Mouse (Mus musculus) stomach, embryonic 15.5 days (tissue): ENCODE measurements around the gene Mab21l3. TPM values are rescaled to one million over a fixed set of nuclear protein-coding genes. Genes with fewer than 3 reads are reported as not detected.
A peak's percentile ranks its signal among the peaks of the same experiment; 100 is the strongest.

Source experiments
- ATAC-seq: fragments of 200-750 bp; cut with Nextera tagmentation; 2 replicates; pipeline ENCODE4 v1.8.0; 2017; ENCODE audit warnings: low read depth, moderate number of reproducible peaks, moderate TSS enrichment; ENCODE audit not compliant: insufficient read depth, low FRiP score
- H3K27ac ChIP-seq: fragments of 300-500 bp; sonication (generic); 2 replicates; pipeline ENCODE4 v1.5.1; 2015; ENCODE audit warnings: mild to moderate bottlenecking, inconsistent platforms
- H3K27me3 ChIP-seq: fragments of 300-500 bp; sonication (generic); replicated peaks from 2 replicates; pipeline ENCODE4 v1.6.1; 2015; ENCODE audit warnings: inconsistent platforms
- H3K36me3 ChIP-seq: fragments of 300-500 bp; sonication (generic); 2 replicates; pipeline ENCODE4 v1.6.1; 2015; ENCODE audit warnings: inconsistent platforms
- H3K4me1 ChIP-seq: fragments of 300-500 bp; sonication (generic); 2 replicates; pipeline ENCODE4 v1.6.1; 2015; ENCODE audit warnings: inconsistent platforms
- H3K4me2 ChIP-seq: fragments of 300-500 bp; sonication (generic); 2 replicates; pipeline ENCODE4 v1.6.1; 2015; ENCODE audit warnings: mild to moderate bottlenecking, inconsistent platforms
- H3K4me3 ChIP-seq: fragments of 300-500 bp; sonication (generic); replicated peaks from 2 replicates; pipeline ENCODE4 v1.5.1; 2015; ENCODE audit warnings: inconsistent platforms
- H3K9ac ChIP-seq: fragments of 300-500 bp; sonication (generic); 2 replicates; pipeline ENCODE4 v1.6.1; 2015; ENCODE audit warnings: inconsistent platforms
- H3K9me3 ChIP-seq: fragments of 300-500 bp; sonication (generic); 2 replicates; pipeline ENCODE4 v1.6.1; 2016; ENCODE audit warnings: inconsistent platforms
- WGBS: fragments of 180-500 bp; shearing (Covaris S2); methylation state at CpG from one replicate; pipeline ENCODE4 v1.1.7; 2015; 5-methylcytosine and 5-hydroxymethylcytosine counted together
- polyA plus RNA-seq: library from polyadenylated mRNA; unstranded; fragments of >200 nt; fragmentation: Nextera tagmentation; extraction: Ambion mirVana; gene quantifications from 2 replicates; pipeline ENCODE4 v1.2.1, GENCODE M21; 2015

The Mab21l3 gene
- polyA plus RNA-seq, 1 experiment from 2014 or later, result 4.1 TPM

DNA sequence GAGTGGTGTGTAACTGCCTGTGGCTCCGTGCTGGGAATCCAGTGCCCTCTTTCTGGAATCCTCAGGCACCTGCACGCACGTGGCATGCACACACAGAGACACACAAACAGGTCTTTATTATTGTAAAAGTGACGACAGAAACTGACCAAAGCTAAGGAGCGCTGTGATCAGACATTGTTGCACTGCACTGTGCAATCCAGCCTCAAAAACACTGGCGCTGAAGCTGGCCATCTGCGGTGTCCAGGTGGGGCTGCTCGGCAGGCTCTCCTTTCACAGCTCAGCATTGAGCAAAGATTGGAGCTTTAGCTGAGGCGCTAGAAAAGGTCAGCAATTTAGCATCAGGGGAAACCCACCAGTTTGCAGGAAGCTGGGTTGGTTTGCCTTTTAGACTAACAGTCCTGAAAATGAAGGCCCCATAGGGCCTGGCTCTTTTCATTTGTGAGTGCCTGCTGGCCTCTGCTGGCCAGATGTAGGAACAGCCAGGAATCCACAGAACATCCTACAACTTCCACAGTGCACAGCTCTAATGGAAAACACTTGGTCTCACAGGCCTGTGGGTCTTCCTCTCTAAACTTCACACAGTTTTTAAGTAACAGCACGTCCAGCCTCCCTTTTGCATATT lies 36.3 kb downstream of the Mab21l3 start:
- H3K9ac ChIP-seq, result no peak overlapping the region
- 62% methylated on average over 10 of the region's 10 CpGs for WGBS
- peak; percentile 83 for ATAC-seq
- no peak overlapping the region for H3K4me2 ChIP-seq
- H3K4me1 ChIP-seq, result no peaks in the 10 kb centered on the region
- H3K9me3 ChIP-seq, result no peaks in the 10 kb centered on the region
- no peaks in the 10 kb centered on the region for H3K36me3 ChIP-seq
- no peaks in the 10 kb centered on the region for H3K27me3 ChIP-seq
- no peak overlapping the region for H3K4me3 ChIP-seq
- H3K27ac ChIP-seq, result no peak overlapping the region

DNA sequence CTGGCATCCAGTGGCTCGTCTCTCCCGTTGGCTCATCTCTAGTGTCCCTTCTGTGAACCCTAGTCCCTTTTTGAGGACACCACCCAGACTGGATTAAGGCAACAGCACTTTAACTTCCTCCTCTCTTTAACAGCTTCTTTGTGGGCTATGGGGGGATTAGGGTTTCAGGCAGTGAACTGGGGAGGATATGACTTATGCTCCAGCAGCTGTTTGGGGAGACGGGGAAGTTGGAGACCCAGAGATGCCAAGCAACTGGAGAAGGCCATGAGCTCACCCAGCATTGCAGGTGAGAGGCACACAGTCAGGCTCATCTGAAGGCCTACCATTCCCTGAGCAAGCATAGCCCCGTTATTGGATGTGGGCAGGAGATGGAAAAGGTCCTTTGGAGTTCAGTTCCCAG lies 36.8 kb downstream of the Mab21l3 start:
- Histone ChIP-seq H3K9ac (no peak overlapping the region), H3K27ac (no peak overlapping the region), H3K9me3 (no peaks in the 10 kb centered on the region), H3K4me3 (no peak overlapping the region), H3K4me1 (no peaks in the 10 kb centered on the region; the same call in 1 of the 2 replicates), H3K27me3 (no peaks in the 10 kb centered on the region), H3K4me2 (no peak overlapping the region), H3K36me3 (no peaks in the 10 kb centered on the region)
- 57% methylated on average over 4 of the region's 4 CpGs for WGBS
- no peak for ATAC-seq

DNA sequence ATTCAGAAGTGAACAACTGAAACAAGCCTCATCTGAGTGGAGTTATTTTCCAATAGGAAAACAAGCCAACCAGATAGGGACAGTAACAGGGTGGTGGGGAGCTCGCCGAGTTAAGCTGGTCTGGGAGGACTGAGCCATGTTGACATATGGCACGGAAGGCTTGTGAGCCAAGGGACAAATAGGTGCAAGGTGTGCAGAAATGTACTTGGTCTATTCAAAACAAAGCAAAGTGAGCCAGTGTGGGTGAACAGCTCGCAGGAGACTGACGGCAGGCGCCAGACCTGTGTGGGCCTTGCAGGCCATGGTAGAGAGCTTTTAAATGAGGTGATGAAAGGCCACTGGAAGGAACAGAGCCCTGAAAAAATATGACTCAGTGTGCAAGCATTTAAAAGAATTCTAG lies 41.1 kb downstream of the Mab21l3 start:
- no peak overlapping the region for H3K4me3 ChIP-seq
- ATAC-seq, result no peak
- H3K4me1 ChIP-seq, result peaks cover 10% of the 10 kb centered on the region
- H3K9me3 ChIP-seq, result no peaks in the 10 kb centered on the region
- H3K9ac ChIP-seq, result no peak overlapping the region
- no peak overlapping the region for H3K27ac ChIP-seq
- no peak overlapping the region for H3K4me2 ChIP-seq
- H3K27me3 ChIP-seq, result no peaks in the 10 kb centered on the region
- 78% methylated on average over 6 of the region's 6 CpGs for WGBS
- no peaks in the 10 kb centered on the region for H3K36me3 ChIP-seq

DNA sequence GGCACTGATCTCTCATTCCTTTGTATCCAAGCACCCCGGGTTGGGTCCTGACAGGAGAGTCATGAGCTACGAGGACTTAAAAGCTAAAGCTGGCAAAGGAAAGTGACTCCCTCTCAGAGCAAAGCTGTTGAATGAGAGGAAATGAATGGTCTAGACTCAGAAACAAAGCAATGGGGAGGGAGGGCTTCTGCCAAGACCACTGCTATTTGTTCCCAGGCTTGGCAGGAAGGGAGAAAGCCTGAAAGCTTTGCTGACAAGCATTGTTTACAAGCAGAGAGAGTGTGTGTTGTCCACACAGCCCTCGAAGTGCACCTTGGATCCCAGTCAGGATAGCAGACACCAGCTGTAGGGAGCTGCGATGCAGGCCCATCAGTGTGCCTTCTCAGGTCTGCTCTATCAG lies 41.8 kb downstream of the Mab21l3 start:
- H3K9me3 ChIP-seq, result no peaks in the 10 kb centered on the region
- no peak overlapping the region for H3K4me3 ChIP-seq
- no peaks in the 10 kb centered on the region for H3K36me3 ChIP-seq
- H3K4me1 ChIP-seq, result peaks cover 10% of the 10 kb centered on the region
- no peak overlapping the region for H3K9ac ChIP-seq
- no peaks in the 10 kb centered on the region for H3K27me3 ChIP-seq
- no peak overlapping the region for H3K4me2 ChIP-seq
- 36% methylated on average over 4 of the region's 4 CpGs for WGBS
- H3K27ac ChIP-seq, result no peak overlapping the region
- no peak for ATAC-seq

DNA sequence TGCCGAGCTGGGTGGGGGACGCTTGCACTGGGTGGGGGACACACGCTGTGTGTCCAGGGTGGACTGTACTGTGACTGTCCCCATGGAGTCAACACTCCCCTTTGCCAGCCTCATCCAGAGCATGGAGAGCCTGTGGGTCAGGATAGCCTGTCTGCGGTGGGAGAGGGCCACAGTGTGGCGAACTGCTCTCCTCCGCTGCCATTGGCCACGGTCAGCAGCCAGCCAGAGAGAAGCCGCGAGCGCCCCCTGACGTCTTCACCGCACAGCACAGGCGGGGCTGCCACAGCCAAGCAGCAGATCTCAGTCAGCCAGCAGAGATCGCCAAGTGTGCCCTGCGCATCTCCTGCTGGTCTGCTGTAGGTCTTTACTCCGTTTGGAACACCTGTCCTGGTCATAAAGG lies 42.6 kb downstream of the Mab21l3 start:
- Histone ChIP-seq H3K27ac (peak overlapping the region; percentile 48; the same call in 1 of the 2 replicates), H3K9ac (no peak overlapping the region), H3K9me3 (no peaks in the 10 kb centered on the region), H3K27me3 (no peaks in the 10 kb centered on the region), H3K4me1 (peaks cover 15% of the 10 kb centered on the region), H3K4me3 (no peak overlapping the region), H3K36me3 (no peaks in the 10 kb centered on the region), H3K4me2 (peak overlapping the region; percentile 42)
- 9% methylated on average over 16 of the region's 16 CpGs for WGBS
- peak; percentile 84 for ATAC-seq

DNA sequence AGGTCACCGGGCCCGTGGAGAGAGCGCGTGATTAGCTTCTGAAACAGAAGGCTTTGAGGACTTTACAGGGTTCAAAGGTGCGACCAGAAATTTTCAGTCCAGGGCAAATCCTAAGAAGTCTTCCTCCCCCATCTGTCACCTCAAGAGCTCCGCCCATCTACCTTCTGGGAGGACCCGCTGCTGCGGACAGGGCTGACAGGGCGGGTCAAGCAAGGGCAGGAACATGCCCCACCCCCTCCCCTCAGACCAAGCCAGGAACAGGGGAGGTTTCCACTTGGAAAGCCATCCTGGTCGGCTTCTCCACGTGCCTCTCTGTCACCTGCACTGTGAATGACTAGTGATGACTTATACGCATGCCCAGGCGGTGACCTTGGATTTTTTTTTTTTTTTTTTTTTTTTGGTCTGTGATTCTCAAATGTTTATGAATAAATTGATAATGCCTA lies 43.2 kb downstream of the Mab21l3 start:
- H3K36me3 ChIP-seq, result no peaks in the 10 kb centered on the region
- peaks cover 15% of the 10 kb centered on the region for H3K4me1 ChIP-seq
- H3K27ac ChIP-seq, result no peak overlapping the region
- H3K9me3 ChIP-seq, result no peaks in the 10 kb centered on the region
- no peaks in the 10 kb centered on the region for H3K27me3 ChIP-seq
- ATAC-seq, result peak; percentile 29
- H3K4me3 ChIP-seq, result no peak overlapping the region
- no peak overlapping the region for H3K4me2 ChIP-seq
- H3K9ac ChIP-seq, result no peak overlapping the region
- 27% methylated on average over 13 of the region's 13 CpGs for WGBS

DNA sequence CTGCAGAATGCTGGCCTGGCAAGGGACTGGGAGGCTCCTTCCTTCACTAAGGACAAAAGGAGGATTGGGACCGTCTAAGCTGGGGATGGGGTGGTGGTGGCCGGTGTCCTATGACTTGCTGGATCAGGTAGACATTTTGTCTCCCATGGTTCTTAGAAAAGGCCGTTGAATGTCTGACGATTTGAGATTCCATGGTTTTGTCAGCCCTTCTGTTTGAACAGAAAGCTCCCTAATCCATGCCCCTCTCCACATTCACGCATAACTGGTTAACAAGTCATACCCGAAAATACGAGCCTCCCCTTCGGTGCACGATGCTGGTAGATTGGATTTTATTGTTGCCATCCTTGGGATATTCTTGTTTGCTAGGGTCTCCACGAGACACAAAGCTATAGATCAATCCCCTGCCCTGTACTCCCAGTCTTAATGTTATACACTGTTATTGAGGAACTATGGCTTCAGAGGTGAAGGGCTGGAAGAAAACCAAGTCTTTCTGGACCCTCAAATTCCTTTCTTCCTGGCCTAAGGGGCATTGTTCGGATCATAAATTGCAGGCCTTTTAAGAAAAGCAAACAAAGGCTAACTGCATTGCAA lies 43.7 kb downstream of the Mab21l3 start:
- WGBS, result 61% methylated on average over 11 of the region's 11 CpGs
- Histone ChIP-seq H3K4me3 (no peak overlapping the region), H3K27ac (no peak overlapping the region), H3K36me3 (no peaks in the 10 kb centered on the region), H3K4me1 (peaks cover 15% of the 10 kb centered on the region), H3K9me3 (no peaks in the 10 kb centered on the region), H3K9ac (no peak overlapping the region), H3K4me2 (no peak overlapping the region), H3K27me3 (no peaks in the 10 kb centered on the region)
- no peak for ATAC-seq

DNA sequence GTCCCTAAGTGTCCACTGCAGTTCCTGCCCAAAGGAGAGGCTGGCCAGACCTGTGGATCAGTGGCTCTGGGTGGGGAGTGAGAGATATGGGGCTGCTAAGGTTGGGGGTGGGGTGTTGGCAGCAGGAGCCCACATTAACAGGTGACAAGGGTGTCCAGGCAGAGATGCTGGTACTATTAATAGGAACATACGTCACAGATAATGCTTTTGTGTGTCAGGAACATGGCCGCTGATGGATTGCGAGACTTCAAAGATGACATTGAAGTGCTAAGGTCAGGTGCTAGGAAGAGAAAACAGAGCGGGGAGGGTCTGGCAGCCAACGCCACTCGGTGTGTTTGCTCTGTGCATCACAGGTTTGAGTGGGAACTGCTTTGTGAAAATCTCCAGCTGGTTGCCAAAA lies 44.4 kb downstream of the Mab21l3 start:
- Histone ChIP-seq H3K36me3 (no peaks in the 10 kb centered on the region), H3K4me3 (no peak overlapping the region), H3K4me2 (no peak overlapping the region), H3K27me3 (no peaks in the 10 kb centered on the region), H3K9me3 (no peaks in the 10 kb centered on the region), H3K4me1 (peaks cover 20% of the 10 kb centered on the region), H3K27ac (0 out of 2 replicates have a peak overlapping the region, but pooled peaks have one; percentile 21), H3K9ac (no peak overlapping the region)
- ATAC-seq, result no peak
- WGBS, result 42% methylated on average over 6 of the region's 6 CpGs

DNA sequence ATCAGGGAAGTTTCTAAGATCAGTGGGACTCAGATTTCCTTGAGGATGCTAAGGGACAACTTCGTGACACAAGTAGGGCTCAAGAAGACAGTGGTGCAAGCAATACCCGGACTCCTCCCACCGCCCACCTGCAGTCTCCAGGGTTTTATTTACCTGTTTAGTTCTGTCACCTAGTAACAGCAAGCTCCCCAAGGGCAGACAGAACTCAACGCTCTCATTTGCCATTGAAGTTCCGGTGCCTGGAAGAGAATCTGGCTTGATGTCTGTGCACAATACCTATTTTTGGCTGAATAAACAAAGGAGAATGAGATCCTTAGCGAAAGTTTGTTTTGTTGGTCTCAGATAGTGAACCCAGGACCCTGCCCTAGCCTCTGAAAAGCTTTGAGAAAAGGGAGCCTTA lies 45.0 kb downstream of the Mab21l3 start:
- no peak for ATAC-seq
- Histone ChIP-seq H3K36me3 (no peaks in the 10 kb centered on the region), H3K4me3 (no peak overlapping the region), H3K27me3 (no peaks in the 10 kb centered on the region), H3K27ac (no peak overlapping the region), H3K4me1 (peaks cover 20% of the 10 kb centered on the region), H3K9me3 (no peaks in the 10 kb centered on the region), H3K9ac (no peak overlapping the region), H3K4me2 (no peak overlapping the region)
- 60% methylated on average over 6 of the region's 6 CpGs for WGBS

DNA sequence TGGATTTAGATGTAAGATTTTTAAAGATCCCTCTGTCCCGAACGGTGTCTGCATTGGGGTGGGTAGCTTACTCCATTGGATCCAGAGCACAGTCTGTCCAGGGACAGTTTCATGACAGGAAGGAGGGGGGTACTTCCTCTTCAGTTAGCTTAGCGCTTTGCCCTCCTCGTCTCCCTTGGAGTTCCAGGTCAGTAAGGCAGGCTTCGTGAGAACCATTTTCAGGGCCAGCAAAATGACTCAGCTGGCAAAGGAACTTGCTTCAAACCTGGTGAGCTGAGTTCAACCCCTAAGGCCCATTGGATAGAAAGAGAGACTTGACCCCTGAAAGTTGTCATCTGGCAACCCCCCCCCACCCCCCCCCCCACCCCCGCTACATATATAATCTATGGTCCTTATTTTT lies 46.0 kb downstream of the Mab21l3 start:
- H3K27ac ChIP-seq, result no peak overlapping the region
- H3K4me1 ChIP-seq, result peaks cover 28% of the 10 kb centered on the region
- H3K4me3 ChIP-seq, result no peak overlapping the region
- H3K36me3 ChIP-seq, result no peaks in the 10 kb centered on the region
- WGBS, result 76% methylated on average over 6 of the region's 6 CpGs
- no peak for ATAC-seq
- no peak overlapping the region for H3K4me2 ChIP-seq
- H3K9ac ChIP-seq, result no peak overlapping the region
- no peaks in the 10 kb centered on the region for H3K9me3 ChIP-seq
- H3K27me3 ChIP-seq, result no peaks in the 10 kb centered on the region

DNA sequence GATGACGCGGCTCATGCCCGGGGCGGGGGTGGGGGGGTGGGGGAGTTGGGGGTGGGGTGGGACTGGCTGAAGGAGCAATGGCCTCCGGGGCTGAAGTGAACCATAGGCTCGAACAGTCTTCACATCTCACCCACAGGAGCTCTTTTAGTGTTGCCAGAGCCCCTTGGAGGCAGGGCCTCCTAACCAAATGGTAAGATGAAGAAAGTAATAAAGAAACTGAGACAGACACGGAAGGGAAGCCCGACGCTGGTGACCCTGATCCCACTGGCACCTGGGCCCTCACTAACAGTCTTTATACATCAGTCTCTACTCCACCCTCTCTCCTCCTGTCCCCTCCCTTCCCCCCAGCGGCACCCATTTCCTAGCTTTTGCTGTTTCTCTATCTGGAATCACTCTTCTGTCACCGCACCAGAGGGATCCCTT lies 48.2 kb downstream of the Mab21l3 start:
- 45% methylated on average over 11 of the region's 11 CpGs for WGBS
- Histone ChIP-seq H3K9me3 (no peaks in the 10 kb centered on the region), H3K27ac (no peak overlapping the region), H3K27me3 (no peaks in the 10 kb centered on the region), H3K4me1 (peaks cover 33% of the 10 kb centered on the region), H3K4me2 (no peak overlapping the region), H3K36me3 (no peaks in the 10 kb centered on the region), H3K9ac (no peak overlapping the region), H3K4me3 (no peak overlapping the region)
- no peak for ATAC-seq

DNA sequence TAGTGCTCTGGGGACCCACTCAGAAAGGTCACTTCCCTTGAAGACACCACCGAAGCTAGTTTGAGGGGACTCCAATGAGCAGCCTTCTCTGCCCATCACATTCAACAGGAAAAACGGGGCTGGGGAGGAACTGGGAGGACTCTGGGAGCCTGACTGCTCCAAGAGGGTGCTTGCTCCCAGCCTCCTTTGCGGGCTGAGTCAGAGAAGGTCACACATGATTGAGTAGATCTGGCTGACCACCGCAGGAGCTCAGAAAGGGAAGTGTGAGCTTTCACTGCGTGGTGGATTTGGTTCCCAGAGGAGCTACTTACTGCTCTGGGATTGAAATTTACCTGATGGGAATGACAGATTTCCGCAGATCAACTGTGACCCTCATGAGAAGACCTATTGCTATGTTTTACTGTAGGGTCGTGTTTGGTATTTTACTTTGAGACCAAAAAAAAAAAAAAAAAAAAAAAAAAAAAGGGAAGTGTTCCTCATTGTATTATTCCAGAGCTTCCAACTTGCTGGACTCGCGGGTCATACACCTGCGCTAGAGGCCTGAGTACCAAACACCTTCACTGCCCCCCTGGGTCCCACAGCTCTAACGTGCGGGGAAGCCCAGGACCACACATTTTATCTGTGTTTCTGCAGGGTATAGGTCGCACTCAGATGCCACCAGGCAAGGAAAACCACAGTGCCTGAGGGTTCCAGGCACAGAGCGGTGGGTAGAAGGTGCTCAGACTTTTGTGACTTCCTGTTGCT lies 48.7 kb downstream of the Mab21l3 start:
- 63% methylated on average over 14 of the region's 14 CpGs for WGBS
- peaks cover 30% of the 10 kb centered on the region; the same call in 1 of the 2 replicates for H3K4me1 ChIP-seq
- no peak overlapping the region for H3K9ac ChIP-seq
- H3K9me3 ChIP-seq, result no peaks in the 10 kb centered on the region
- no peak overlapping the region for H3K4me2 ChIP-seq
- H3K4me3 ChIP-seq, result no peak overlapping the region
- H3K27me3 ChIP-seq, result no peaks in the 10 kb centered on the region
- H3K36me3 ChIP-seq, result no peaks in the 10 kb centered on the region
- no peak for ATAC-seq
- no peak overlapping the region for H3K27ac ChIP-seq
